ENCODE assay signal across 13 mouse cellular contexts in genomic region chr1:71579526-71579925, GRCm38 (mm10). TPM values are rescaled to one million over a fixed set of nuclear protein-coding genes. Genes with fewer than 3 reads are reported as not detected.
DNase-seq lines count a peak whose midpoint lies in the region; ATAC-seq lines count a peak whose summit lies in the region.
"Had no signal": no experiment of that assay in that cellular context is flagged by ENCODE, and none has a peak within 500 bp of the region (broad histone marks: within the 10 kb centered on the region; RNA-seq: fewer than 3 reads in every experiment).

No protein-coding gene starts in this region.

- H3K4me1 ChIP-seq in midbrain, embryonic 16.5 days (ENCODE audit: control insufficient read depth, insufficient read depth, low read length) = no peaks in the 10 kb centered on the region
- H3K4me1 ChIP-seq: forebrain, embryonic 13.5 days had no signal

- H3K27ac ChIP-seq in midbrain, embryonic 16.5 days (ENCODE audit: low read length) = no peak overlapping the region
- H3K27ac ChIP-seq: forebrain, embryonic 13.5 days; heart, adult 2 months had no signal

- peaks cover 19% of the 10 kb centered on the region for H3K36me3 ChIP-seq in midbrain, embryonic 16.5 days (ENCODE audit: control insufficient read depth, insufficient read depth, low read length)

- H3K27me3 ChIP-seq in midbrain, embryonic 16.5 days (ENCODE audit: control insufficient read depth, insufficient read depth, low read depth, low read length) = no peaks in the 10 kb centered on the region
- H3K27me3 ChIP-seq: forebrain, embryonic 13.5 days had no signal

- H3K4me2 ChIP-seq in midbrain, embryonic 16.5 days (ENCODE audit: low read length) = no peak overlapping the region
- H3K4me2 ChIP-seq: forebrain, embryonic 13.5 days had no signal

- intact Hi-C loops in heart, postnatal 10 days (cut with DNase I) = loop anchor here (10.0 kb wide), 1 partner anchor 545 kb away; no protein-coding TSS in a partner anchor

- H3K9me3 ChIP-seq in midbrain, embryonic 16.5 days (replicated peaks; ENCODE audit: control insufficient read depth, low read length, poor library complexity, severe bottlenecking) = 0 out of 2 replicates have a peak, but pooled peaks cover 3% of the 10 kb centered on the region
- H3K9me3 ChIP-seq: forebrain, embryonic 13.5 days; G1E had no signal

- ATAC-seq in midbrain, embryonic 16.5 days = no peak
- ATAC-seq: forebrain, embryonic 13.5 days; inflammation-experienced regulatory T-cells, adult 6 months had no signal

- no peak overlapping the region for H3K9ac ChIP-seq in midbrain, embryonic 16.5 days (ENCODE audit: low read depth, low read length)
- H3K9ac ChIP-seq: forebrain, embryonic 13.5 days had no signal

- H3K4me3 ChIP-seq in midbrain, embryonic 16.5 days (ENCODE audit: low read depth, low read length) = no peak overlapping the region
- H3K4me3 ChIP-seq: forebrain, embryonic 13.5 days; heart, adult 2 months had no signal

- WGBS in midbrain, embryonic 16.5 days = 85% methylated on average over 4 of the region's 4 CpGs

- peak; percentile 87 for DNase-seq in heart, adult 11 months
- DNase-seq in heart, postnatal 10 days = no peak
- DNase-seq in lung, adult 18-20 months = peak; percentile 39 to 61
- no peak for DNase-seq in lung, postnatal 4 days
- peak; percentile 24 to 78 for DNase-seq in kidney, postnatal 25 days
- peak; percentile 14 for DNase-seq in ovary, postnatal 36 days (ENCODE audit: low spot score)
- no peak for DNase-seq in retina, postnatal 1 day
- DNase-seq: heart, adult 2 months; heart, postnatal 36 days had no signal

RNA-seq across cellular contexts. Expression of gene Atic, which starts 22.6 kb away (rescaled TPM):
- 10 to 100 TPM; 23.2 to 26.2 TPM for total RNA-seq in heart, postnatal 10 days (2021)
- 28.5 and 32.9 TPM in 2 replicates for polyA plus RNA-seq in midbrain, embryonic 16.5 days (2015; fragmentation: Nextera tagmentation; extraction: Ambion mirVana)

Comparison
In these comparisons a context has a peak if more than half of its experiments do, and no peak if none do; other contexts are left out.
1. DNase-seq: peak in heart, adult 11 months (single experiment), lung, adult 18-20 months (2 of 2), kidney, postnatal 25 days (2 of 2) and ovary, postnatal 36 days (single experiment); none in heart, postnatal 10 days (0 of 2), lung, postnatal 4 days (0 of 2) and retina, postnatal 1 day (single experiment).